Mouse (Mus musculus): ENCODE results near the gene Dnajc11. TPM values are rescaled to one million over a fixed set of nuclear protein-coding genes. Genes with fewer than 3 reads are reported as not detected.

Dnajc11 gene
- polyA plus RNA-seq, 1 experiment from 2014 or later = 78.4 TPM

- no peak overlapping the region for H3K9ac ChIP-seq (ENCODE audit: low read depth, low read length)
Measured at GRCm38 (mm10) chr4:151997701-151998100, 64.2 kb downstream of the Dnajc11 start.

GRCm38 (mm10) chr4:151999481-151999880 lies 66.0 kb downstream of the Dnajc11 start:
- Histone ChIP-seq H3K9ac (ENCODE audit: low read depth, low read length) (no peak overlapping the region), H3K27me3 (replicated peaks; ENCODE audit: control insufficient read depth, insufficient read depth, low read length) (no peaks in the 10 kb centered on the region), H3K4me2 (ENCODE audit: low read length) (no peak overlapping the region), H3K9me3 (ENCODE audit: control insufficient read depth, low read length) (no peaks in the 10 kb centered on the region), H3K36me3 (ENCODE audit: control insufficient read depth, insufficient read depth, low read length) (no peaks in the 10 kb centered on the region), H3K4me3 (ENCODE audit: low read length) (no peak overlapping the region), H3K27ac (ENCODE audit: low read depth, low read length) (no peak overlapping the region), H3K4me1 (ENCODE audit: control insufficient read depth, insufficient read depth, low read depth, low read length) (peaks cover 10% of the 10 kb centered on the region)
- ATAC-seq = no peak
- WGBS = 73% methylated on average over 3 of the region's 3 CpGs

More at GRCm38 (mm10) chr4:151997701-151998100, 64.2 kb downstream of the Dnajc11 start:
- Histone ChIP-seq H3K4me1 (ENCODE audit: control insufficient read depth, insufficient read depth, low read depth, low read length) (peaks cover 20% of the 10 kb centered on the region), H3K27ac (ENCODE audit: low read depth, low read length) (no peak overlapping the region), H3K36me3 (ENCODE audit: control insufficient read depth, insufficient read depth, low read length) (no peaks in the 10 kb centered on the region), H3K4me2 (ENCODE audit: low read length) (peak overlapping the region; percentile 71), H3K4me3 (ENCODE audit: low read length) (no peak overlapping the region; the same call in 1 of the 2 replicates), H3K9me3 (ENCODE audit: control insufficient read depth, low read length) (no peaks in the 10 kb centered on the region), H3K27me3 (replicated peaks; ENCODE audit: control insufficient read depth, insufficient read depth, low read length) (no peaks in the 10 kb centered on the region)
- WGBS = 76% methylated on average over 3 of the region's 3 CpGs
- no peak for ATAC-seq

GRCm38 (mm10) chr4:152000906-152001305 lies 67.4 kb downstream of the Dnajc11 start:
- no peak overlapping the region for H3K9ac ChIP-seq (ENCODE audit: low read depth, low read length)
- peaks cover 8% of the 10 kb centered on the region for H3K4me1 ChIP-seq (ENCODE audit: control insufficient read depth, insufficient read depth, low read depth, low read length)
- WGBS = 49% methylated on average over 4 of the region's 4 CpGs
- H3K27ac ChIP-seq (ENCODE audit: low read depth, low read length) = no peak overlapping the region
- no peak overlapping the region for H3K4me2 ChIP-seq (ENCODE audit: low read length)
- H3K4me3 ChIP-seq (ENCODE audit: low read length) = no peak overlapping the region
- H3K27me3 ChIP-seq (replicated peaks; ENCODE audit: control insufficient read depth, insufficient read depth, low read length) = no peaks in the 10 kb centered on the region
- no peak for ATAC-seq
- no peaks in the 10 kb centered on the region for H3K9me3 ChIP-seq (ENCODE audit: control insufficient read depth, low read length)
- no peaks in the 10 kb centered on the region for H3K36me3 ChIP-seq (ENCODE audit: control insufficient read depth, insufficient read depth, low read length)

GRCm38 (mm10) chr4:152001335-152001734 lies 67.8 kb downstream of the Dnajc11 start:
- H3K4me3 ChIP-seq (ENCODE audit: low read length) = no peak overlapping the region
- no peaks in the 10 kb centered on the region for H3K36me3 ChIP-seq (ENCODE audit: control insufficient read depth, insufficient read depth, low read length)
- H3K9ac ChIP-seq (ENCODE audit: low read depth, low read length) = no peak overlapping the region
- ATAC-seq = no peak
- no peak overlapping the region for H3K4me2 ChIP-seq (ENCODE audit: low read length)
- 59% methylated on average over 4 of the region's 4 CpGs for WGBS
- H3K27ac ChIP-seq (ENCODE audit: low read depth, low read length) = no peak overlapping the region
- no peaks in the 10 kb centered on the region for H3K9me3 ChIP-seq (ENCODE audit: control insufficient read depth, low read length)
- H3K4me1 ChIP-seq (ENCODE audit: control insufficient read depth, insufficient read depth, low read depth, low read length) = peaks cover 8% of the 10 kb centered on the region
- peaks cover 1% of the 10 kb centered on the region; the same call in 1 of the 2 replicates for H3K27me3 ChIP-seq (replicated peaks; ENCODE audit: control insufficient read depth, insufficient read depth, low read length)

GRCm38 (mm10) chr4:152002063-152002462 lies 68.6 kb downstream of the Dnajc11 start:
- no peak overlapping the region for H3K4me2 ChIP-seq (ENCODE audit: low read length)
- whole genome bisulfite sequencing = 93% methylated on average over 3 of the region's 3 CpGs

DNA sequence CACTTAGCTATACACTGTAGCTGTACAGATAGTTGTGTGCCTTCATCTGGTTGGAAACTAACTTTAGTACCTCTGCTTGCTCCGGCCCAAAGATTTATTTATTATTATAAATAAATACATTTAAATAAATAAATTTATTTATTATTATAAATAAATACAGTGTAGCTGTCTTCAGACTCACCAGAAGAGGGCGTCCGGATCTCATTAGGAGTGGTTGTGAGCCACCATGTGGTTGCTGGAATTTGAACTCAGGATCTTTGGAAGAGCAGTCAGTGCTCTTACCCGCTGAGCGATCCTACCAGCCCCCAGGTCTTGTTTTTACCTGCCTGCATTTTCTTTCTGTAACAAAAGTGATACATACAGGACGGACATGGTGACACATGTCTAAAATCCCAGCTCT lies 72.6 kb downstream of the Dnajc11 start:
- Histone ChIP-seq H3K27ac (ENCODE audit: low read depth, low read length) (no peak overlapping the region), H3K9ac (ENCODE audit: low read depth, low read length) (no peak overlapping the region), H3K27me3 (replicated peaks; ENCODE audit: control insufficient read depth, insufficient read depth, low read length) (peaks cover 8% of the 10 kb centered on the region), H3K36me3 (ENCODE audit: control insufficient read depth, insufficient read depth, low read length) (no peaks in the 10 kb centered on the region), H3K4me3 (ENCODE audit: low read length) (no peak overlapping the region), H3K4me2 (ENCODE audit: low read length) (no peak overlapping the region), H3K9me3 (ENCODE audit: control insufficient read depth, low read length) (no peaks in the 10 kb centered on the region), H3K4me1 (ENCODE audit: control insufficient read depth, insufficient read depth, low read depth, low read length) (peaks cover 26% of the 10 kb centered on the region)
- WGBS = 79% methylated on average over 6 of the region's 6 CpGs
- no peak for ATAC-seq

More at GRCm38 (mm10) chr4:152002063-152002462, 68.6 kb downstream of the Dnajc11 start:
- Histone ChIP-seq H3K27me3 (replicated peaks; ENCODE audit: control insufficient read depth, insufficient read depth, low read length) (peaks cover 8% of the 10 kb centered on the region), H3K4me3 (ENCODE audit: low read length) (no peak overlapping the region), H3K9me3 (ENCODE audit: control insufficient read depth, low read length) (no peaks in the 10 kb centered on the region), H3K9ac (ENCODE audit: low read depth, low read length) (no peak overlapping the region), H3K27ac (ENCODE audit: low read depth, low read length) (no peak overlapping the region), H3K4me1 (ENCODE audit: control insufficient read depth, insufficient read depth, low read depth, low read length) (peaks cover 7% of the 10 kb centered on the region), H3K36me3 (ENCODE audit: control insufficient read depth, insufficient read depth, low read length) (no peaks in the 10 kb centered on the region)
- ATAC-seq = no peak

DNA sequence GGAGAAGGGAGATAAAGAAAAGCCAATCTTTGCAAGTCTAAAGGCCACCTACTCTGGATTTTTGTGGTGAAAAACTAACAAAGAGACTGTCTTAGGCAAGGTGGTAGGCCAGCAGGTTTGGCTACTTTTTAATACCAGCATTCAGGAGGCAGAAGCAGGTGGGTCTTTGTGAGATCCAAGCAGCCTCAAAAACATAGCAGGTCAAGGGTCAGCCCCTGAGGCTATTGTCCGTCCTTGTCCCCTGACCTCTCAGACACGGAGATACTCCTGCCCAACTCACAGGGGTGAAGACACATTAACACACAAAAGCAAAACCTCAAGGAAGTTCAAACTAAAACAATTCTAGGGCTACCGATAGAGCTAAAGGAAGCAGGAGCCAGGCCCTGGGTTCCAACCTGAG lies 73.3 kb downstream of the Dnajc11 start:
- H3K9ac ChIP-seq (ENCODE audit: low read depth, low read length) = no peak overlapping the region
- H3K27me3 ChIP-seq (replicated peaks; ENCODE audit: control insufficient read depth, insufficient read depth, low read length) = peaks cover 8% of the 10 kb centered on the region
- H3K27ac ChIP-seq (ENCODE audit: low read depth, low read length) = no peak overlapping the region
- peaks cover 28% of the 10 kb centered on the region for H3K4me1 ChIP-seq (ENCODE audit: control insufficient read depth, insufficient read depth, low read depth, low read length)
- H3K36me3 ChIP-seq (ENCODE audit: control insufficient read depth, insufficient read depth, low read length) = no peaks in the 10 kb centered on the region
- no peaks in the 10 kb centered on the region for H3K9me3 ChIP-seq (ENCODE audit: control insufficient read depth, low read length)
- H3K4me3 ChIP-seq (ENCODE audit: low read length) = no peak overlapping the region
- no peak overlapping the region for H3K4me2 ChIP-seq (ENCODE audit: low read length)
- no peak for ATAC-seq
- 14% methylated on average over 3 of the region's 3 CpGs for WGBS

DNA sequence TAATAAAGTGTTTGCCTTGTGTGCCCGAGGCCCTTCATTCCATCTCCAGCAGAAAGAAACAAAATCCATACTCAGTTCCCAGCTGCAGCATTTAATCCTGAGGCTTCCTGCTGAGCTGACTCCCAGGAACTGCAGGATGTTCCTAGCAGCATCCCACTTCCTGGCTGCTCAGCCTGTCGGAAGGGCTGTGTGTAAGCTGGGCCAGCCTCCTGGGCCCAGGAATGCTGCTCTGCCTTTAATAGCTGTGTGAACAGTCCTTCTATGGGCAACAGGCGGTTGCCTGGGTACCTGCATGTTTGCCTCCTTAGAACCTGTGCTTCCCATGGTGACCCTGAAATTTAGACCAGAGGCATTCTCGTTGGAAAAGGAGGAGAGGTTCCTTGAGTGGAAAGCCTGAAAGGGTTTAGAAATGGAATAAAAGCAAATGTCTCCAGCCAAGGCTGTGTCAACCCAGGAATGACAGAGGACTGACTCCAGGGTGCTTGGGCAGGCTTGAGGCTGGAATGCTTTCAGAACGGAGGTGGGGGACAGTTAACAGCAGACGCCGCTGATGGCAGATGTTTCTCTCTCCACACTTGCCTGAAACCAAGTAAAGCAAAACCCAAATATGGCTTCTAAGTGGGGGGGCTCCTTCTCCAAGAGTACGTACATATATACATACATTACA lies 74.1 kb downstream of the Dnajc11 start:
- H3K4me2 ChIP-seq (ENCODE audit: low read length) = peak overlapping the region; percentile 99
- H3K9me3 ChIP-seq (ENCODE audit: control insufficient read depth, low read length) = no peaks in the 10 kb centered on the region
- ATAC-seq = no peak
- peak overlapping the region; percentile 74; the same call in 1 of the 2 replicates for H3K9ac ChIP-seq (ENCODE audit: low read depth, low read length)
- peak overlapping the region; percentile 78 for H3K4me3 ChIP-seq (ENCODE audit: low read length)
- no peaks in the 10 kb centered on the region for H3K36me3 ChIP-seq (ENCODE audit: control insufficient read depth, insufficient read depth, low read length)
- H3K27ac ChIP-seq (ENCODE audit: low read depth, low read length) = peak overlapping the region; percentile 41
- H3K27me3 ChIP-seq (replicated peaks; ENCODE audit: control insufficient read depth, insufficient read depth, low read length) = peaks cover 8% of the 10 kb centered on the region
- H3K4me1 ChIP-seq (ENCODE audit: control insufficient read depth, insufficient read depth, low read depth, low read length) = peaks cover 29% of the 10 kb centered on the region
- 7% methylated on average over 8 of the region's 8 CpGs for WGBS

- no peak for ATAC-seq
Measured at GRCm38 (mm10) chr4:152008148-152008500, 74.6 kb downstream of the Dnajc11 start.

More at GRCm38 (mm10) chr4:152008148-152008500, 74.6 kb downstream of the Dnajc11 start:
- peak overlapping the region; percentile 74 for H3K9ac ChIP-seq (ENCODE audit: low read depth, low read length)
- peaks cover 8% of the 10 kb centered on the region for H3K27me3 ChIP-seq (replicated peaks; ENCODE audit: control insufficient read depth, insufficient read depth, low read length)
- 1% methylated on average over 14 of the region's 14 CpGs for WGBS
- no peaks in the 10 kb centered on the region for H3K36me3 ChIP-seq (ENCODE audit: control insufficient read depth, insufficient read depth, low read length)
- no peaks in the 10 kb centered on the region for H3K9me3 ChIP-seq (ENCODE audit: control insufficient read depth, low read length)
- peak overlapping the region; percentile 99 for H3K4me2 ChIP-seq (ENCODE audit: low read length)
- peak overlapping the region; percentile 41 for H3K27ac ChIP-seq (ENCODE audit: low read depth, low read length)
- peak overlapping the region; percentile 78 for H3K4me3 ChIP-seq (ENCODE audit: low read length)
- peaks cover 29% of the 10 kb centered on the region for H3K4me1 ChIP-seq (ENCODE audit: control insufficient read depth, insufficient read depth, low read depth, low read length)

All from hindbrain, embryonic 16.5 days (tissue).